Mouse (Mus musculus): ENCODE data around the gene Klhl5.

Gene Klhl5

GRCm38 (mm10) chr5:65106876-65107772, at the start of gene Klhl5:
Gene Klhl5 (plus strand): TSS chr5:65107539.
- no peak for DNase-seq (ENCODE audit: low read depth)

GRCm38 (mm10) chr5:65057596-65057995, 49.7 kb upstream of the Klhl5 start:
- no peak for DNase-seq (ENCODE audit: low read depth)

GRCm38 (mm10) chr5:65059806-65060205, 47.5 kb upstream of the Klhl5 start:
- DNase-seq (ENCODE audit: low read depth) = no peak

GRCm38 (mm10) chr5:65062236-65062635, 45.1 kb upstream of the Klhl5 start:
- DNase-seq (ENCODE audit: low read depth) = no peak

GRCm38 (mm10) chr5:65063266-65063665, 44.1 kb upstream of the Klhl5 start:
- DNase-seq (ENCODE audit: low read depth) = no peak

- DNase-seq (ENCODE audit: low read depth) = no peak
These were observed 39.2 kb upstream of the Klhl5 start for GRCm38 (mm10) chr5:65068166-65068565.

- DNase-seq (ENCODE audit: low read depth) = no peak
These were observed 37.5 kb upstream of the Klhl5 start for GRCm38 (mm10) chr5:65069872-65070271.

GRCm38 (mm10) chr5:65071689-65072118, 35.6 kb upstream of the Klhl5 start:
- DNase-seq (ENCODE audit: low read depth) = no peak

- DNase-seq (ENCODE audit: low read depth) = no peak
These were observed 34.1 kb upstream of the Klhl5 start for GRCm38 (mm10) chr5:65073247-65073646.

GRCm38 (mm10) chr5:65074693-65075092, 32.6 kb upstream of the Klhl5 start:
- no peak for DNase-seq (ENCODE audit: low read depth)

GRCm38 (mm10) chr5:65076087-65076486, 31.3 kb upstream of the Klhl5 start:
- DNase-seq (ENCODE audit: low read depth) = no peak

GRCm38 (mm10) chr5:65076748-65077147, 30.6 kb upstream of the Klhl5 start:
- DNase-seq (ENCODE audit: low read depth) = no peak

GRCm38 (mm10) chr5:65078081-65078480, 29.3 kb upstream of the Klhl5 start:
- DNase-seq (ENCODE audit: low read depth) = no peak

- DNase-seq (ENCODE audit: low read depth) = no peak
These were observed 27.5 kb upstream of the Klhl5 start for GRCm38 (mm10) chr5:65079881-65080280.

GRCm38 (mm10) chr5:65081836-65082235, 25.5 kb upstream of the Klhl5 start:
- DNase-seq (ENCODE audit: low read depth) = no peak

- no peak for DNase-seq (ENCODE audit: low read depth)
These were observed 20.8 kb upstream of the Klhl5 start for GRCm38 (mm10) chr5:65086522-65086921.

- DNase-seq (ENCODE audit: low read depth) = no peak
These were observed 17.6 kb upstream of the Klhl5 start for GRCm38 (mm10) chr5:65089707-65090106.

GRCm38 (mm10) chr5:65091184-65091858, 16.0 kb upstream of the Klhl5 start:
- no peak for DNase-seq (ENCODE audit: low read depth)

GRCm38 (mm10) chr5:65091921-65092320, 15.4 kb upstream of the Klhl5 start, which contains the start of gene Tmem156:
Gene Tmem156 (minus strand): TSS chr5:65092132.
- DNase-seq (ENCODE audit: low read depth) = no peak

GRCm38 (mm10) chr5:65093769-65094168, 13.6 kb upstream of the Klhl5 start:
- no peak for DNase-seq (ENCODE audit: low read depth)

- DNase-seq (ENCODE audit: low read depth) = no peak
These were observed 12.3 kb upstream of the Klhl5 start for GRCm38 (mm10) chr5:65094902-65095545.

GRCm38 (mm10) chr5:65096082-65096481, 11.3 kb upstream of the Klhl5 start:
- DNase-seq (ENCODE audit: low read depth) = no peak

GRCm38 (mm10) chr5:65096805-65097204, 10.5 kb upstream of the Klhl5 start:
- no peak for DNase-seq (ENCODE audit: low read depth)
